Mouse (Mus musculus): ENCODE measurements around the gene Psg22. TPM values are rescaled to one million over a fixed set of nuclear protein-coding genes. Genes with fewer than 3 reads are reported as not detected.

Psg22 gene
- not detected for polyA plus RNA-seq (2014; fragmentation: Illumina TruSeq; extraction: RNeasy Lipid Tissue Mini Kit (QIAGEN cat#74804))

GRCm38 (mm10) chr7:18717790-18718189, at the start of gene Psg22:
TSS of gene Psg22 (plus strand) at chr7:18718090.

GRCm38 (mm10) chr7:18686085-18686484, 31.8 kb upstream of the Psg22 start, which contains the start of gene Psg20:
TSS of gene Psg20 (minus strand) at chr7:18686185.

Other genes with a start within 250 kb of the Psg22 start
- not detected for gene Psg26, start 233.9 kb upstream of the Psg22 start, polyA plus RNA-seq (2014; fragmentation: Illumina TruSeq; extraction: RNeasy Lipid Tissue Mini Kit (QIAGEN cat#74804))
- not detected for gene Psg25, start 185.8 kb upstream of the Psg22 start, polyA plus RNA-seq (2014; fragmentation: Illumina TruSeq; extraction: RNeasy Lipid Tissue Mini Kit (QIAGEN cat#74804))
- not detected for gene Psg27, start 150.8 kb upstream of the Psg22 start, polyA plus RNA-seq (2014; fragmentation: Illumina TruSeq; extraction: RNeasy Lipid Tissue Mini Kit (QIAGEN cat#74804))
- not detected for gene Psg23, start 101.6 kb upstream of the Psg22 start, polyA plus RNA-seq (2014; fragmentation: Illumina TruSeq; extraction: RNeasy Lipid Tissue Mini Kit (QIAGEN cat#74804))
- gene Psg21, start 61.4 kb upstream of the Psg22 start, polyA plus RNA-seq (2014; fragmentation: Illumina TruSeq; extraction: RNeasy Lipid Tissue Mini Kit (QIAGEN cat#74804)): not detected
- not detected for gene Psg20, start 31.9 kb upstream of the Psg22 start, polyA plus RNA-seq (2014; fragmentation: Illumina TruSeq; extraction: RNeasy Lipid Tissue Mini Kit (QIAGEN cat#74804))
- not detected for gene Psg19, start 80.4 kb downstream of the Psg22 start, polyA plus RNA-seq (2014; fragmentation: Illumina TruSeq; extraction: RNeasy Lipid Tissue Mini Kit (QIAGEN cat#74804))
- 0.43 TPM for gene Psg17, start 103.5 kb downstream of the Psg22 start, polyA plus RNA-seq (2014; fragmentation: Illumina TruSeq; extraction: RNeasy Lipid Tissue Mini Kit (QIAGEN cat#74804))
- 9.1 TPM for gene Mill2, start 121.9 kb downstream of the Psg22 start, polyA plus RNA-seq (2014; fragmentation: Illumina TruSeq; extraction: RNeasy Lipid Tissue Mini Kit (QIAGEN cat#74804))
- not detected for gene Pglyrp1, start 153.2 kb downstream of the Psg22 start, polyA plus RNA-seq (2014; fragmentation: Illumina TruSeq; extraction: RNeasy Lipid Tissue Mini Kit (QIAGEN cat#74804))
- gene Ccdc61, start 192.3 kb downstream of the Psg22 start, polyA plus RNA-seq (2014; fragmentation: Illumina TruSeq; extraction: RNeasy Lipid Tissue Mini Kit (QIAGEN cat#74804)): 2.3 TPM
- 0.34 TPM for gene Nova2, start 207.8 kb downstream of the Psg22 start, polyA plus RNA-seq (2014; fragmentation: Illumina TruSeq; extraction: RNeasy Lipid Tissue Mini Kit (QIAGEN cat#74804))

Measured in ovary, adult 10 weeks (tissue).